Mouse (Mus musculus) left cerebral cortex, postnatal 14 days (tissue): ENCODE results near the gene Gm21987. TPM values are rescaled to one million over a fixed set of nuclear protein-coding genes. Genes with fewer than 3 reads are reported as not detected.
A peak's percentile ranks its signal among the peaks of the same experiment; 100 is the strongest.
"Not testable (repeated sequence)": the region's sequence is repeated elsewhere in the genome, so short reads cannot be mapped to it uniquely, and the experiment has no call there.

Source experiments
- DNase-seq, 2 experiments: peaks; one replicate each; pipeline ENCODE4 v3.0.0; 2021 to 2022; ENCODE audit warnings: low spot score in 2 of 2, mixed read lengths in 1 of 2
- intact Hi-C: fragments of 180-260 bp; cut with DNase I; formaldehyde crosslinking; loops from one replicate; pipeline ENCODE4 v1.15.1; 2025
- long read RNA-seq, 2 experiments: library from polyadenylated mRNA; stranded (forward); transcript quantifications; one replicate each; pipeline ENCODE4 v2.0.0; 2021
- total RNA-seq, 2 experiments: library from RNA; stranded (reverse); gene quantifications; 2 replicates each; pipeline ENCODE4 v1.2.3; 2021

Gm21987 gene
- total RNA-seq = not detected
- long read RNA-seq, experiment 1 = 0 reads
- long read RNA-seq, experiment 2 = 0 reads

DNA sequence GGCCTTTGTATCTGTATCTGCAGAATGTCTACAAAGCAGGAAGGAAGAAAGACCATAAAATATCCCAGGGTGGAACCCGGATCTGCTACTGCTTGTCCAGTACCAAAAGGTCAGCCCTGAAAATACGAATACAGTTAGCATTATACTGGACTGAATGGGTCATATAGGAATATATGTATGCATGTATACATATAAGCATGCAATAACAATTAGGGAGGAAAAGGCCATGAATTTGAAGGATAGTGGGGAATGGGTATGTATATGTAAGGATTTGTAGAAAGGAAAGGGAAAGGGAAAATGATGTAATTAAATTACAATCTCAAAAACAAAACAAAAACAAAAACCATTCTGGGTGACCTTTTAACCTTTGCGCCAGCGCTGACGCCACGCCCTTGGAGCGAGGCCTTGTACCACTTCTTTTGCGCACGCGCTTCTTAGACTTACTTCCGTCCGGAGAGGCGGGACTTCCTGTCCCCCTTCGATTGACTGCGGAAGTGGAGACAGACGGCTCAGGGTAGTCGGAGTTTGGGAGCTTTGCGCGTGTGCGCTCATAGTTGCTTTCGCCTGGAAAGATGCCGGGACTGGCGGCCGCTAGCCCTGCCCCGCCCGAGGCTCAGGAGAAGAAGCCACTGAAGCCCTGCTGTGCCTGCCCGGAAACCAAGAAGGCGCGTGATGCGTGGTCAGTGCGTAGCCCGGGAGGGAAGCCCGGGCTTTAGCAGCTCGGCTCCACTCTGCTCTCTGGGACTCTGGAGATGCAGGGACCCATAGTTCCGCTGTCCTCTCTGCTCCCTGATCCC, at the start of gene Gm21987, which contains the start of gene Cox17:
Gene Gm21987, plus strand, starts transcription at position 512 of the 797 bp plus-strand sequence.
Gene Cox17, plus strand, starts transcription at position 463 of the 797 bp plus-strand sequence.
- intact Hi-C loops = loop anchor here (2.0 to 5.0 kb wide), 2 partner anchors 136 to 160 kb away; no protein-coding TSS in a partner anchor
- peak; percentile 93 to 95 for DNase-seq

DNA sequence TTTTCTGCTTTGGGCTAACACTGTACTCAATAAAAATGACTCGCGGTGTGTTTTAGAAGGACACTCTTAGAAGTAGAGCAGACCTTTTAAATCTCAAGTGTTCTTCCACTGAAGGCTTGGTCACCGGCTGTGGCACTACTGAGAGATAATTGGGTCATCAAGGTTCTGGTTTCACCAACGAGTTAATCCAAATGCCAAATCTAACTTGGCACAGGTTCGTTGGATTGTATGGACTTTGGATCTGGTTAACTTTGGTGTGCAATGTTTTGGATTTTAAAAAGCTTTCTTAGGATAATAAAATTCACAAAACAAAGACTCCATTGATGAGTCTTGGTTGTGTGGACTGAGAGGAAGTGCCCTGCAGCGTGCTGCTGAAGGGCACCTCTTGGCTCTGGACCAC, 48.4 kb upstream of the Gm21987 start:
- DNase-seq = no peak
- intact Hi-C loops = no loop called here

DNA sequence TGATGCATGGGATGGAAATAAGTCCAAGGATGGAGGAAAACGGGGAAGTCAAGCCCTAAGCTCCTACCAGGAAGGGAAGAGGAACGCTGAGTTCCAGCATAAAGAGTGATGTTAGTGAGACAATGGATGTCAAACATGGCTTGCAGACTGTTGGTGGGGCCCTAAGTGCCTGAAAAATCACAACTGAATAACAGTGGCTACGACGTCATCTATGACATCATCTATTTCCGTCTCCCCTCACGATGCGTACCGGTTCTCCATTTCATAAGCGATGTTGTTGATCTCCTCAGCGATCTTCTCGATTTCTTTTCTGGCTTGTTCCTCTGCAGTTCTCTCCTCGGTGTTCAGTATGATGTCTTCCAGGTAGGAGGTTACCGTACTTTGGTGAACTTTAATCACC, 44.5 kb upstream of the Gm21987 start:
- intact Hi-C loops = no loop called here
- no peak for DNase-seq

DNA sequence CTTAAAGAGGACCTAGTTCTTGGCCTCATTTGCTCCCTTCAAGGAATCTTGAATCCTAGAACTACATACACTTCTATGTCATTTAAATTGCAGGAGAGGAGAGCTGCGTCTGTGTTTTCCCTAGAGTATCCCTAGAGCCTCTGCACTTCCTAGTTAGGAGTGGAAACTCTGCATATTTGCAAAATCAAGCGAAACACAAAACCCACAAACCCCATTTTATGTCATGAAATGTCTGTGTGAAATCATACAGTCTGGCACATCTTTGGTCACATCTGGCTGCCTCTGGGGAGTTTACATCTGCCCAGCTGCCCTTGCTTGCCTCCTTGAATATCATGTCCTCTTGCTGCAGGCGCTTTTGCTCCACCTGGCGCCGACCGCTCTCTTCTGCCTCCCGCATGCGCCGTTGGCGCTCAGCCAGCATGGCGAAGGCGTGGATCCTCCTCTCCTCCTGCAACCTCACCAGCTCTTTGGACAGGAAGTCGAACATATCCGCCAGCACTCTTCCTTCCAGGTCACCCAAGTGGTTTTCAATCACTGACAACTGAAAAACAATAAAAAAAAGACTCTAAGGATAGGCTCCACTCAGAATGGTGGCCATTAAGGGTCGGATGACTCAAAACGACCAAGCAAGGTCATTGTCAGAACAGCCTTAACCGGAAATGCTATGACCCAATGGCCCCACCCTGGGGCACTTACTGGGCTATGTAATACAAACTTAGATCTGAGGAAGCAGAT, 42.2 kb upstream of the Gm21987 start:
- intact Hi-C loops = no loop called here
- no peak for DNase-seq

DNA sequence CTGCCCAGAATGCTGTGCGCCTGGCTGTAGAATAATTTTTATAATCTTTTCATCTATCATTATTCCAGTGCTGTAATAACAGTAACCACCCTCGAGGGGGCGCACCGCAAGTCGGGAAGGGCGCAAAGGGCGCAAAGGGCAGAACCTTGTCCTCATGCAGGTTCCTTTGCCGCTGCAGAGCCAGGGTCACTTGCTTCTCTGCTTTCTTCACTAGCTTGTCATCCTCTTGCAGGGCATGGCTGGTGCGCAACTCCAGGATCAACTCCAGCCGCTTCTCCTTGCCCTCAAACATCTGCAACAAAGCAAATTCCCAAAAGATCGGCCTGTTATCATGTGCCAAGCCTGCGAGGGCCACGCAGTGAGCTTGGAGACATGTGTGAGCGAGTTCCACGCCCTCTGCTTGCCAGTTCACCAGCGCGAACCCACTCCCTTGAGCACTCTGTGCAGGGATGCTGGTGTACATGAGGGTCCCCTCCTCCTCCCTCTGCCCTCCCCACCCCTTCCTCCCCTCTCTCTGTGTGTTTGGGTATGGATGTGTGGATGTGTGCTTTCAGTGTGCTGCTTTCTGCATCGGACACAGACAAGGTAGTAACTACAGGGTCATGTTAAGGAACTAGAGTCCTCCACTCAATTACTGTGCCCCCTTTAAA, 40.1 kb upstream of the Gm21987 start:
- intact Hi-C loops = no loop called here
- no peak for DNase-seq

DNA sequence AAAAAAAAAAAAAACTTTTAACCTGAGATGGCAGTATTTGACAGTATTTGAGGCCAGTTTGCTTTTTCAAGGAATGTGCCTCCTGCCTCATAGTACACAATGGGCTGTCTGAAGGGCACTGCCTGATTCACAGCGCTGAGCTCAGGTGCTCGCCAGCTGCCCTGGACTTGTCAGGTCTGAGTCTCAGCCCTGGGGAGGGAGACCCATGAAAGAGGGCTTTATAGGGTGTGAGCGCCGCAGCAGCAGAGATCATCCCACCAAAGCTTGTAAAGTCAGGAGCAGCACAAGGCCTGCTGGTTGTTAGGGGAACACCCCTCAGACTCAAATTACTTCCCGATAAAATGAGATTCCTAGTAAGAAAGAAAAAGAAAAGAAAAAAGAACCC, 39.6 kb upstream of the Gm21987 start:
- intact Hi-C loops = no loop called here
- no peak for DNase-seq

DNA sequence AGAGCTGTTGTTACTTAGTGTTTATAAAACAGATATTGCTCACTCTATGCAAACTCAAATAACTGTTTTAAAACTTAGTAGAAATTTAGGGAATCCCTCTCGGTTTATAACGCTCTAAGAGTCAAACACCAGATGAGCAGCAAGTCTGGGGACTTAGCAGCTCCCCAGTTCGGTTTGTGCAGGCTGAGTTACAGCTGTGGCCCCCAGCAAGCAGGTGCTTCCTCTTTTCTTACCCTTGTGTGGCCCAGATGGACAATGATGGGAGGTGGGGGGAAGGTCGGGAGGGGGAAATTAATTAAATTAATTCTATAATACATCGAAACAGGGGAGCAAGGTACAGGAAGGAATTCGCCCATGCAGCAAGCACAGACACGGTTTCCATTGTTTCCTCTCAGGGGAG, 39.2 kb upstream of the Gm21987 start:
- no peak for DNase-seq
- intact Hi-C loops = no loop called here

DNA sequence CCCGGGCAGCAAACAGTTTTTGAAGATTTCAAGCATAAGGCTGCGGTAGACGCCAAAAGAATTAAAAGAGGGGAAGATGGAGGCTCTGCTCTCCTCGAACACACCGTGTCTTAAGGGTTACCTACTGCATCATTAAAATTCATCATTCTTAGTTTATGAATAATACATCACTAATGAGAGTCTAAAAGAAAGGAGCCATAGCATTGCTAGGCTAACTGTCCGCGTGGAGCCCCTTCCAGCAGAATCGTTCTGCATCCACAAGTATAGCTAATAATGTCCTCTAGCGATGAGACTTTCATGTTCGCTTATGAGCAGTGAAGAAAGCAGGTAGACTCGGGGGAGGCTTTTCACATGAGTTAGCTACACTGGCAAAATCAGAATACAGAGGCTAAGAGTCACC, 38.6 kb upstream of the Gm21987 start:
- DNase-seq = no peak
- intact Hi-C loops = no loop called here

DNA sequence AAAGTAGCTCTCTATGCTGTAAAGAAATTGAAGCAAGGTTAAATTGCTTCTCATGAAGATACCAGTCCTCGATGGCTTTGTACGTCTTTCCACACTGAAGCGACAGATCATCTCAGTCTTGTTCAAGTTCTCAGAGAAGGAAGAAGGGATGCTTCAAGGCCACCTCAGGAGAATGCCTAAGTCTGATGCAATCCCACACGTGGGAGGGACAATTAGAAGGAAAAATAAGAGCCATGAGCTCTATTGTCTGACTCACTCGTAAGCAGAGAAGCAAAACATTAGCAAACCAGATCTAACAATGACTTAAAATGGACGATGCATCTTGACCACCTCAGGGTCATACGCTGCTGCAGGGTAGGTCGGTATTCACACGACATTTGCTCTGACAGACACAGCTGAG, 28.3 kb upstream of the Gm21987 start:
- DNase-seq = no peak
- intact Hi-C loops = no loop called here

DNA sequence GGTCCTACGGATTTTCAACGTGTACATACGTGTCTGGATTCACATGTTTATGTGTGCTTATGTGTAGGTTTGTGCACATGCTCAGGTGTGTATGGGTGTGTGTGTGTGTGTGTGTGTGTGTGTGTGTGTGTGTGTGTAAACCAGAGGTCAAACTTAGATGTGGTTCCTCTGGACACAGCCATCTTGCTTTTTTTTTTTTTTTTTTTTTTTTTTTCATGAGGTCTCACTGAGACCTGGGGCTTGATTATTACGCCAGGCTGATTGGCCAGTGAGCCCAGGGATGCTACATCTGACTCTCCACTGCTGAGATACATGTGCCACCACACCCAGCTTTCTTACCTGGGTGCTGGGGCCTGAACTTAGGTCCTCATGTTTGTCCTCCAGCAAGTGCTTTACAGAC, 27.8 kb upstream of the Gm21987 start:
- no peak for DNase-seq
- intact Hi-C loops = no loop called here

DNA sequence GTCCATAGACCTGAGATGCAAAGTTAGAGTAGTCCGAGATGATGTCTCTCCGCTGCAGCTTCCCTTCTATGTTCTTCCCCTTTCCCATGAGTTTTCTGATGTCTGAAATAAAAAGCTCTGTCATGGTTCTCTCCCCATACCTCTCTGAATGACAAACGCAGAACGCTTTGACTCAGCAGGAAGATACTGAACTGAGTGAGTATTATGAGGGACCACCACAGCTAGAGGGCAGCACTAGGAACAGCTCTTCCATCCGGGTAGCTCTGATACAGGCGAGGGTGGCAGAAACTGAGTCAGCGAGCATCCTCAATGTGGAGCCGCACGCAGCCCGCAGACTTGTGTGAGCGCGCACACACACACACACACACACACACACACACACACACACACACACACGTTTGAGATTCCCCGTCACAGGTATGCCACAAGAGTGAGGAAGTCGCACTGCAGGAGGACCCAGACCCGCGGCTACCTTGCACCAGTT, 25.3 kb upstream of the Gm21987 start:
- DNase-seq = peak; percentile 76 to 82
- intact Hi-C loops = no loop called here

DNA sequence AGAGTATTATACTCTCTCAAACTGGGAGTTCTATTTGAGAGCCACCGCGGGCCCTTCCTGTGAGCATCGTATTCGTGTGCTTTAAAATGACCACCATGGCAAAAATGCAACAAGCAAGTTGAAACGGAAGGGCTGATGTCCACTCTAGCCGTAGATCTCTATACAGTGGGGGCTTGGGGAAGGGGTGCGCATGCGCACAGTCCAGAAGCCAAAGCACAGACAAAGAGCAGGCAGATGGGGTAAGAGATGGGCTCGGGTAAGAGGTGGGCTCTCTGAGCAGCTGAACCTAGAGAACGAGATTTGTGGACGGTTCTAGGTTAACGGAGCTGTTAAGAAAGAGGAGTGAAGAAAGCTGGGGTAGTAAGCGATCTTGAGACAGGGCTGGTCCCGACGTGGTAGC, 22.5 kb upstream of the Gm21987 start:
- intact Hi-C loops = no loop called here
- no peak for DNase-seq

DNA sequence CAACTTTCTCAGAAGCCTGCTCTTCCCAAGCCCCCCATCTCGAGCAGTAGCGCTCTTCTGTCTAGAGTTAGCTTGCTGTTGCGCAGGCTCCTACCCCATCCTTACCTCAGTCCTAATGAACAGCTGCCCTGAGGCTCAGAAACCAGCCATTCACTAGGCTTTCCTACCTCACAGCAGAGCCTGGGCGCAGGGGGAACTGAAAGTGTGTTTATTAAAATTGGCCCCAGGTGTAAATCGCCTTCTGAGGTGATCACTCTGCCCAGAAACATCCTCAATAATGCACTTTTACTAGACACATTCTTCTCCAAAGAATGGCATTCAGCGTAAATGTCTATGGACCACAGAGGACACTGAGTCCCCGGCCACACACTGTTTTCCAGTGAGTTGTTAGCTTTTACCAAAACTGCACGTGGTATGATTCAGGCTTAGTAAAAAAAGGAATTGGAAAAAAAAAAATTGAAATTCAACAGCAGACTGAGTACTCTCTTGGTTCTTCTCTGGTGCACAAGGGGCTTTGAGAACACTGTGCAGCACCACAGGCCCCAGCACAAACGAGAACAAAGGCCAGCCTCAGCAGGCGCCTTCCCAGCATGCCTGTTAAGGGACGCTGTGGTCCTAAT, 20.0 kb upstream of the Gm21987 start:
- no peak for DNase-seq
- intact Hi-C loops = no loop called here

DNA sequence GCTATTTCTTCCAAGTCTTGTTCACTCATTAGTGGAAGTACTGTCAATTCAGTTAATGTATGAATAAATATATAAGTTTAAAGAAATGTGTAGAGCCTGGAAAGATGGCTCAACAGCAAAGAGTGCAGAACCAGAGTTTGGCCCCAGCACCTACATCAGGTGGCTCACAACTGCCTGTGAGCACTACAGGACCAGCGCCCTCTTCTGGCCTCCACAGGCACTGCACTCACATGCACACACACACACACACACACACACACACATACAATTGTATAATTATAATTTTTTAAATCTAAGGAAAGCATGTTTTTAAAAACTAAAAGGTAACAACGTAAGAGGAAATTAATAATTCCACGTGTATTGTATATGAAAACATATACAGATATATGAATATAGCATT, 17.5 kb upstream of the Gm21987 start:
- intact Hi-C loops = no loop called here
- DNase-seq = no peak

DNA sequence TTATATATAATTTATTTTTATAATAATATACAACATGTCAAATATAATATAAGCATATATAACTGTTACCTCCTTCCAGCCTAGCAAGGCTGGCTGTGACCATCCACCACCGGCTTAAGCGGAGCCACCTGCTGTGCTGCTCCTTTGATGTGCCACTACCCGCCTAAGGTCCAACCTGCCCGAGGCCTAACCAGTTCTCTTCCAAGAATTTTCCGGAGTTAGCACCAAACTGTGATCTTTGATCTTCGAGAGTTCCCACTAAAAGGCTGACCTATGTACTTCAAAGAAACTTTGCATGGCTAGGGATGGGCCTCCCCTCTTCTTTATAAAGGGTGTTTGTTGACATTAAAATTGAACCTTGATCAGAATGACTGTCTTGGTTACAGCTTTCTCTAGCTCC, 12.4 kb upstream of the Gm21987 start:
- intact Hi-C loops = no loop called here
- no peak for DNase-seq

DNA sequence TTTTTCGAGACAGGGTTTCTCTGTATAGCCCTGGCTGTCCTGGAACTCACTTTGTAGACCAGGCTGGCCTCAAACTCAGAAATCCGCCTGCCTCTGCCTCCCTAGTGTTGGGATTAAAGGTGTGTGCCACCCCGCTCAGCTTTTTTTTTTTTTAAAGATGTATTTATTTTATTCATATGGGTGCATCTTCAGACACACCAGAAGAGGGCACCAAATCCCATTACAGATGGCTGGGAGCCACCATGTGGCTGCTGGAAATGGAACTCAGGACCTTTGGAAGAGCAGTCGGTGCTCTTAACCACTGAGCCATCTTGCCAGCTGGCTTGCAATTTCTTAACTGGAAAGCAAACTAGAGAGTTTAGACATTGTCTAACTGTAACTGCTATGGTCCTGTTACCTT, 8.8 kb upstream of the Gm21987 start:
- DNase-seq, intact Hi-C loops: not testable (repeated sequence)

DNA sequence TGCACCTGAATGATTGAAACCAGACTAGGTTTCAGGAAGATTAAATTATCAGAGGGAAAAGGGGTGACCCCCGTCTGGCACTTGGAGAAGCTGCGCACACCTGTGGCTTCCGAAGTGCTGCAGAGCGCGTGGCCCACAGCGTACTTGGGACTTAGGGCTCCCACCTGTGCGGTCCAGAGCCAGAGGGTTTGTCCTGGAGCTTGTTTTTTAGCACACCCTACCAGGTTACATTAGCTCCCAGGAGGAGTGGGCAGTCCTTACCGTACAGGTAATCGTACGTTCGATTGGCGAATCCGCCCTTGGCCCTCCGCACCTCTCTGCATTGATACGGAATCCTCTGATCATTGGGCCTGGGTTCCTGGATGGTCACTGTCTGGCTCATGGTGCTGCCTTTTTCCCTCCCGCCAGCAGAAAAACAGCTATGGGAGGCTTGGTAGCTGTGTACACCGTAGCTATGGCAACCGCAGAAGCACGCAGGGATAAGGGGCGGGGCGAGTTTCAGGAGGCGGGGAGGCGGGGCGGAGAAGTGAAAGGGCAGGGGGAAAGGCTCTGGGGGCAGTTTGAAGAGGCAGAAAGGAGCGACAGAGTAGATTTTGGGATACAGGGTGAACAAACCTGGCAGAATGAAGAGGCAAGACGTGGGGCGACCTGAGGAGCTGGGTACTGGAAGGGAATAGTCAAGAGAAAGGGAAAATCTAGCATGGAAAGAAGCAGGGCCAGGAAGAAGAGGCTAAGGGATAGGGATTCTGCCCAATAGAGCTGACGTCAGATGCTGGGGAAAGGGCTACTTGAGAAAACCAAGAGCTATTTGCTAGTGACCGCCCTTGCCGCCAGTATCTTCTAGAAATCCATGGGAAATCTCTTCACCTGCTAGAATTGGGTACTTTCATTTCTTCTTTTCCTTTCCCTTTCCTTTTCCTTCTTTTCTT, 5.2 kb upstream of the Gm21987 start, which contains the start of gene Maats1:
Gene Maats1, minus strand, starts transcription at position 748 of the 929 bp plus-strand sequence.
- intact Hi-C loops = no loop called here
- DNase-seq = peak; percentile 54 to 69

DNA sequence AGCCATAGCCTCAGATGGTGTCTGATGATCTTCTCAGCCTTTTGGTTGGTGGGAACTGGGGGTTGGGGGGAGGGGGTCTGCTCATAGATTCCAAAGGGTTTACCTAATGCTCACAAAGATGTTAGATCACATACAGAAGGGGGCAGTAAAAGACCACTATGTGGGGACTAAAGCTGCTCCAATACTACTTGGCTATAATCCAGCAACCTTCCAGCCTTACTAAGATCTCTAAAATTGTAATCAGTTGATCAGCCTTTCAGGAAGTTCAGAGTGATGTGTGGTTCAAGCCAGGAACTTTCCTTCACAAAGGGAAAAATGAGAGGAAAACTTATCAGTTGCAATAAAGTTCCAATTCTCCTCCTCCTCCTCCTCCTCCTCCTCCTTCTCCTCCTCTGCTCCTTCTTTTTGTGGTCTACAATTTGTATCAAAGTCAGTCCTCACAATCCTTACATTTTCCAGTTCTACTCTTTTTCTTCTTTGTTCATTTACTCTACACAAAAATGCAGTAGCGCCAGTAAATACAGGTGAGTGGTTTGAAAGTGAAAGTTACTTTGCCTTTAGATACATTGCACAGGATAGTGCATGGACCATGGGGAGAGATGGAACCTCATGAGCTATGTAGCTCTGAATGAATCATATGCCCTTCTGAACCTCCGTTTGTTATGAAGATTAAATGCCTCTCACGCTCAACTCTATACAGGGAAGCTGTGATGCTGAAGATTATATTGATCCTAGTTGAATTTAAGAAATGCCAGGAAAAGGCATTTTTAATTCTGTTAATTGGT, 1.7 kb upstream of the Gm21987 start:
- intact Hi-C loops = loop anchor here (5.0 kb wide), 1 partner anchor 137 kb away; no protein-coding TSS in a partner anchor
- peak; percentile 26 to 39 for DNase-seq
